Mouse (Mus musculus): ENCODE results near the gene Zfp358.

The Zfp358 gene

DNA sequence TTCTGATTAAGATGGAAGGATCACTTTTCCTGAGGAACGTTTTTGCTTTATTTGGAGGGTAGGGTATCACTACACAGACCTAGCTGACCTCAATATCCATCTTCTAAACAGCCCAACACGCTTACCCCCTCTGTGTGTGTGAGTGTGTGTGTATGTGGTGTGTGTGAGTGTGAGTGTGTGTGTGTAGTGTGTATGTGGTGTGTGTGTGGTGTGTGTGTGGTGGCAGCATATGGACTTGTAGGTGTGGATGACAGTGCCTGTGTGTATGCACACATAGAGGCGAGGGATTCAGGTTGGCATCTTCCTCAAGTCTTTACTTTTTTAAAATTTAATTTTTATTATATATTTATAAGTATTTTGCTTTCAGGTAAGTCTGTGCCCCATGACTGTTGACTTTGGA is 5.6 kb downstream of the Zfp358 start:
- in situ Hi-C loops (cut with MboI, MseI): no loop called here

DNA sequence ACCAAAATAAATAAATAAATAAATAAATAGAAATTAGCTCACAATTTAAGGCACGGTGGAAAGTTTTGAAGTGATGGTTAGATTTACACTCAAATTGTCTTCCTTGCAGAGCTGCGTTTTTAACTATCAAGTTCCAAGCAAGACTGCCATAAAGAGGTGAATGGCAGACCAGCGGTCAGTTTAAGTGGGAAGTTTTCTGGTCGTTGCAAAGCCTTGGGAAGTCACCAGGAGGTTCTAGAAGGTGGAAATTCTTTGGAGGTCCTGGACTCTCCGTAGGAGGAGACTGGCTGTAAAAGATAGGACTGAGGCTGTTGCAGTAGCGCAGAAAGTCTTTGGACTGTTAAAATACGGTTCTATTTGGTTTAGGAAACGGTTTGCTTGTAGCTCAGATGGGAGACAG is 6.8 kb downstream of the Zfp358 start:
- in situ Hi-C loops (cut with MboI, MseI): no loop called here

DNA sequence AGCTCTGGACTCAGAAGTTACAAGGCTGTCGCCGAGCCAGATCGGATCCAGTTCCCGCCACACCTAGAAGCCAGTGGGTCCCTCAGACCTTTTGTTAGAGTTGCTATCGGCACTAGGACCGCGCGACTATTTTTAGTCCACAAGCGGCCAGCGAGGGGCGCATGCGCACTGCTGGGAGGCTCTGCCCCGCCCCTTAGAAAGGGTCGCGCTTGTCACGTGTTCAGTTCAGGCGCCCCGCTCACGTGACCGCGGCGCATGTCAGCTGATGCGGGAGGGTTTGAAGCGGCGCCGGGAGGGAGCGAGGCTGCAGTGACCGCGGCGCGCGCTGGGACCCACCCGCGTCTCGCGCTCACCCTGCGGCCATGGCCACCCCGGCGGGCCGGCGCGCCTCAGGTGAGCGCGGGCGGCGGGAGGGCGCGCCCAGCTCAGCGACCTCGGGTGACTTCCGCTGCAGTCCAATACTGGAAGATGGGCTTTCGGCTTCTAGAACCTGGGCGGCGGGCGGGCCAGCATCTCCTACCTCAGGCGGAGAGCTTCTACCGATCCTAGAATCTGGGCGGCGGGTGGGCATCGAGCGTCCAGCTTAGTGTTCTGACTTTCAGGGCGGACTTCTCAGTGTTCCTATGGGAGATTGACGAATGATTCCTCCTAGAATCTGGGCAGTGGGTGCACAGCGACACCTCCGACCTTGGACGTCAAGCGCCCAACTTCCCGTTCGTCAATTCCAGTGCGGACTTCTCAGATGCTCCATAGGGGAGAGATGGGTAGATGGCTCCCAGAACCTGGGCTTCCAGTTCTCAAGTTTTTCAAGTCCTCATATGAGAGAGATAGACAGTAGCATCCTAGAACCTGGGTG is 7.5 kb downstream of the Zfp358 start, which contains the start of gene Mcoln1:
Mcoln1 (plus strand) TSS at position 223 of the 856 bp plus-strand sequence.
- in situ Hi-C loops (cut with MboI, MseI): no loop called here

DNA sequence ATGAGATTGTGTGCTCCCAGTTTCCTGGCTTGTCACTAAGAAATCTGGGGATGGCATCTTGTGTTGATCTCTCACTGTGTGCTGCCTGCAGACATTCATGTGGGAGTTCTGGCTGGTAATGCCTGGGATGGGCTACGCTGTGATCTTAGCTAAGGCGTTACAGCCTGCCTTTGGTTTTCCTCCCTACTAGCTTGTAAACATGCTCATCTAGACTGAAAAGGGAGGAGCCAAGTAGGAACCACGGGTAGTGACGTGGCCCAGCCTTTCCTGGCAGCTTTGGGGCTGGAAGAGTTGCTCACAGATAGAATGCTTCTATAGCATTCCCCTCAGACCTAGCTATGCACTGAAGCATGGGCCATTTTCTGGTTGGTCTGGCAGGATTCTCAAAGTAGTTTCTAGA is 9.3 kb downstream of the Zfp358 start:
- in situ Hi-C loops (cut with MboI, MseI): no loop called here

DNA sequence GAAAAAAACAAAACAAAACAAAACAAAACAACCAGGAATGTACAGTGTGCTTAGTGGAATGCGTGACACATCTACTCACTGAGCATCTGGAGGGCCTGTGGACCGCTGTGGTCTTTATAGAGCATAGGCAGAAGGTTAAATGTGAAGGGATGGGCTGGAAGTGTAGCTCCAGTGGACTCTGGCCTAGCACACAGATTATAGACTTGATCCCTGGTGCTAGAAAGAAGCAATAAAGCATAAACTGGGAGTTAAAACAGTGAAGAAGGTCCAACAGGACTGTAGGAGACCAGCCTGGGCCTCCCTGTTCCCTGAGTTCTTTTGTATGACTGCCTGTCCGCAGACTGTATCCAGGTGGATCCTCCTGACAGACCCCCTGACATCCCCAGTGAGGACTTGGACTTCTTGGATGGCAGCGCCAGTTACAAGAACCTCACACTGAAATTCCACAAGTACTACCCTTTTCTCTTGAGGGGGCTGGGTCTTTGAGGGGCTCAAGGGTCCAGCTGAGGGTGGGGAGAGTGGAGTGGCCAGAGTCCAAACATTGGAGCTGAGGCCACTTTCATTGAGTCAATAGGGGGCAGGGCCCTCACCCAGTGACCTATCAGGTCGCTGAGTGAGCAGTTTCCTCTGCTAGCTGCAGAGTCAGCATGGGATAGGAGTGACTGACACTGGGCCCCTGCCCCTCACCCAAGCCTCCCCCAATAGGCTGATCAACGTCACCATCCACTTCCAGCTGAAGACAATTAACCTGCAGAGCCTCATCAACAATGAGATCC is 15.2 kb downstream of the Zfp358 start:
- in situ Hi-C loops (cut with MboI, MseI): no loop called here

DNA sequence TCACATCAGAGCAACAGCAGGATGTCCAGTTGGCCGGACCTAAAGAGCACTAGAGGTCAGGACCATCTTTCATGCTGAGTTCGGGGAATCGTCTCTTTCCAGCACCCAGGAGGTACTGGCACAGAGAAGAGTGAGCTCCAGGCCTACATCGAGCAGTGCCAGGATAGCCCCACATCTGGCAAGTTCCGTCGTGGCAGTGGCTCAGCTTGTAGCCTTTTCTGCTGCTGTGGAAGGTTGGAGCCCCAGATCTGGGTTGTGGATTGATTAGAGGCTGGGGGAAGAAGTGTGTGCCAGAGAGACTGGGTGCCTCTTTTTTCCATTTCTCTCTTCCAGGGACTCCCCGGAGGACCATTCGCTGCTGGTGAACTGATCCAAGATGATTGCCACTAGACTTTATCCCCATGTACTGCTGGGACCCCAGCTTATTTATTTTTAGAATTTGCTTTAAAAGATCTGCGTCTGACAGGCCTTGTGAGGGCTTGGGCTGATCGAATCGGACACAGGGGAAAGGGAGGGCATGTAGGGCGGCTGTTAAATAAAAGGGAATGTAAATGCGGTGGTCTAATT is 21.8 kb downstream of the Zfp358 start:
- in situ Hi-C loops (cut with MboI, MseI): no loop called here

DNA sequence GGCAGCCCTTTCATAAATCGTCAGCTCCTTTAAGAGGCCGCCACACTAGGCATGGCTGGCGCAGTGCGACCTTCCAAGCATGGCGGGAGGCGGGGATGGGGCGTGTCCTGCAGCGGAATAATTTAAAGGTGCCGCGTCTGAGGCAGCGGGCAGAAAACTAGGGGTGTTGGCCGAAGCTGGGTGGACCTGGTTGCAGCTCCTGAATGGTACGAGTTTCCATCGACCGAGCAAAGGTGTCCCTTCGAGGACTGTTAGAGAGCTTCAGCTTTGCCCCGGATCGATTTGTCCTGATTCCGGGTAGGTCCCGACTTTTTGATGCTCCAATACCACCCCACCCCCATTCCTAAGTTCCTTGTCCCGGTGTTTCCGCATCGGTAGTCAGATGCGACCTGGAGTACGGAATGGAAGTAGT is 22.3 kb downstream of the Zfp358 start, which contains the start of gene Pnpla6:
Pnpla6 (plus strand) TSS at position 125 of the 412 bp plus-strand sequence.
- in situ Hi-C loops (cut with MboI, MseI): no loop called here

DNA sequence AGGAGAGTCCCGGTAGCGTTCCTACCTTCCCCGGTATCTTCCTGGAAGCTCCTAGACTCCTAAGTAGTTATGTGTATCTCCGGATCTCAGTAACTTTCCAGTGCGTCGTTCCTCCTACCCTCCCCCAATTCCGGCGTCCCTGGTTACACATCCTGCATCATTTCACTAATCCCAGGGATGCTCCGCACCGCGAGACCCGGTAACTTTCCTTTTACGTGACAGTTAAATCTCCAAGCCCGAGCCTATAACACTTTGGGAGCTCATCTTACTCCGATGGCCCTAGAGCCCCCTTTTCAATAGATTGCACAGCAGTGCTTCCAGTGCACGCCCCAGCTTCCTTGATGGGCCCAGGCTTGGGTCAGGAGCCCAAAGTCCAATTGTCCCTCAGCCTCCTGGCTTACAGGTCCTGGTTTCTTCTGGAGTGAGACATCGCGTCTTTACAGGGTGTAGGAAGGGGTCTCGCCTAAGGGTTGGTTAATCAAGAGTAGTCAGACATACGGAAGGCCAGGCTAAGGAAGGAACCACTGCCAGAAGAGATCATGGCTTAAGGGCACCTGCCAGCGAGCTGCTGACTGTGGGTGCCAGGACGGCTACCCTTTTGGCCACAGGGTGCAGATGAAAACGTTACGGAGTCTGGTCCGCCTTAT is 23.0 kb downstream of the Zfp358 start:
- in situ Hi-C loops (cut with MboI, MseI): no loop called here

DNA sequence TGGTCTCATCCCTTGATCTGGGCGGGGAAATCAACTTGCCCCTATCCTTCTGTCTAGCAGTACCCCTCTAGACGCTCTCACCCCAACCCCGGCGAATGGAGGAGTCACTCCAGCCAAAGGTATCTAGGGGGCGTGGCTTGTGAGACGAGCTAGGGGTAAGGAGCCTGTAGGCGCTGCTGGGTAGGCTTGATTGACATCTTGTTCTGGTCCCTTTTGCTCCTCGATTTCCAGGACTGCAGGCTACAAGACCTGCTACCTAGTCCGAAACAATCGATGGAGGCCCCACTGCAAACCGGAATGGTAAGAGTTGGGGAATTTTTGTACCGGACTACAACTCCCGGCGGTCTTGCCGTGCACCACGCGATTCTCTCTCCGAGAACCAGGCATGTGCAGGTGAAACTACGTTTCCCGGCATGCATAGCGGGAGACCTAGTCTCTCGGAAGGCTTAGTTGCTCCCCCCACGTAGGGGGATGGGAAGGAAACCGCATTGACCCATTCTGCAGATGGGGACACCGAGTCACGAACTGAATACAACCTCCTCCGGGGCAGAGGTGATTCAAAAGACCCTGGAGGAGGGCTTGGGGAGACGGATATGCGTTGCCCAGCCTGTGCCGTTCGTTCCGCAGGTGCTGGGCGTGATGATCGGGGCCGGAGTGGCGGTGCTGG is 23.6 kb downstream of the Zfp358 start:
- in situ Hi-C loops (cut with MboI, MseI): no loop called here

DNA sequence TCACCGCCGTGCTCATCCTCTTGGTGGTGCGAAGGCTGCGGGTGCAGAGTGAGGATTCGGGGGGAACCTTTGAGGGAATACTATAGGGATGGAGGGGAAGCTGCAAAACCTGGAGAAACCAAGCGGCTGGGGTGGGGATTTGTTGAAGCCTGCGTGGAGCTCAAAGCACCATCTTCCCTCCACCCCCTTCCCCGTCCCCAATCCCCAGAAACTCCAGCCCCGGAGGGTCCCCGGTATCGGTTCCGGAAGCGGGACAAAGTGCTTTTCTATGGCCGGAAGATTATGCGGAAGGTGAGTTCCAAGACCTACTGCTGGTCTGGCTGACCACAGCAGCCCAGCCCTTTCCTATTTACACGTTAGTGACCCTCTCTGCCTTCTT is 24.2 kb downstream of the Zfp358 start:
- in situ Hi-C loops (cut with MboI, MseI): no loop called here

DNA sequence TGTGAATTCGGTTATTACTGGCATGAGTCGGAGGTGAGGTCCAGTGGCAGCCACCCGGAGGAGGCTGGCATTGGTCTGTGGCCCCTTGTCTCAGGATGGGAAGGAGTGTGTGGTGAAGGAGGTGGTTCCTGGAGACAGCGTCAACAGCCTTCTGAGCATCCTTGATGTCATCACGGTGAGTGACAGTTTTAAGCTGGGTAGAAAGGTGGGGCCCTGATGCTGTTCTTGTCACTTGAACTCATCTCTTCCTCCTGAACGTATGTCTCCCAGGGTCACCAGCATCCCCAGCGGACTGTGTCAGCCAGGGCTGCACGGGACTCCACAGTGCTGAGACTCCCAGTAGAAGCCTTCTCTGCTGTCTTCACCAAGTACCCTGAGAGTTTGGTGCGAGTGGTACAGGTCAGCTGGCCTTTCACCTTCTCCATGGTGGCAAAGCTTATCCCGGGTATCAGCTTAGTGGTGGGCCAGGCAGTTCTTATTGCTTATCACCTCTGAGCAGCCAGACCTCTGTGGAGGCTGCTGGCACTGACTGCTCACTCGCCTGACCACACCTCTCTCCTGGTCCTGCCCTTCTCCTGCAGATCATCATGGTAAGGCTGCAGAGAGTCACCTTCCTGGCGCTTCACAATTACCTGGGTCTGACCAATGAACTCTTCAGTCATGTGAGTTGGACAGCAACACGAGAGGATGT is 29.2 kb downstream of the Zfp358 start:
- in situ Hi-C loops (cut with MboI, MseI): no loop called here

DNA sequence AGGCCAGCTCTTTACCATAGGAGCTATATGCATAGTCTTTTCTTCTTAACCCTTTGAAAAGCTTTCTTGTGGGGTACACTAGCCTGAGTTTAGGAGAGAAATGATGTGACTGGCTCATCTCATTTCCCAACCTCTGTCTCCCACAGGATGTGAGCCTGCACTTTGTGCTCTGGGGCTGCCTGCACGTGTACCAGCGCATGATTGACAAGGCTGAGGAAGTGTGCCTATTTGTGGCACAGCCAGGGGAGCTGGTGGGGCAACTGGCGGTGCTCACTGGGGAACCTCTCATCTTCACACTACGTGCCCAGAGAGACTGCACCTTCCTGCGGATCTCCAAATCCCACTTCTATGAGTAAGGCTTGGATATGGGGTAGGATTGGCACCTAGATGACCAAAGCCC is 37.9 kb downstream of the Zfp358 start:
- in situ Hi-C loops (cut with MboI, MseI): no loop called here

DNA sequence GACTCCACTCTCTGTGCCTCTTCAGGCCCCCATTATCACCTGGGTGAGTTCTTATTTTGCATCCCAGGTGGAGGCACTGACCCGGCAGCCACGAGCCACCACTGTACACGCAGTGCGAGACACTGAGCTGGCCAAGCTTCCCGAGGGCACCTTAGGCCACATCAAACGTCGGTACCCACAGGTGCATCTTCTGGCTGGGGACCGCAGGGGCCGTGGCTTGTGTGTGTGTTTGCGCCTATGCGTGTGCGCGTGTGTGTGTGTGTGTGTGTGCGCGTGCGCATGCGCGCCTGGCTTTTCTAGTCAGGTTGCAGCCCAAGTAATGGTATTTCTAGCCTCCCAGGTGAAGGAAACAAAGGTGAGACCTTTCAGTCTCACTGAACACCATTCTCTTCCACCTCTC is 39.0 kb downstream of the Zfp358 start:
- in situ Hi-C loops (cut with MboI, MseI): no loop called here

DNA sequence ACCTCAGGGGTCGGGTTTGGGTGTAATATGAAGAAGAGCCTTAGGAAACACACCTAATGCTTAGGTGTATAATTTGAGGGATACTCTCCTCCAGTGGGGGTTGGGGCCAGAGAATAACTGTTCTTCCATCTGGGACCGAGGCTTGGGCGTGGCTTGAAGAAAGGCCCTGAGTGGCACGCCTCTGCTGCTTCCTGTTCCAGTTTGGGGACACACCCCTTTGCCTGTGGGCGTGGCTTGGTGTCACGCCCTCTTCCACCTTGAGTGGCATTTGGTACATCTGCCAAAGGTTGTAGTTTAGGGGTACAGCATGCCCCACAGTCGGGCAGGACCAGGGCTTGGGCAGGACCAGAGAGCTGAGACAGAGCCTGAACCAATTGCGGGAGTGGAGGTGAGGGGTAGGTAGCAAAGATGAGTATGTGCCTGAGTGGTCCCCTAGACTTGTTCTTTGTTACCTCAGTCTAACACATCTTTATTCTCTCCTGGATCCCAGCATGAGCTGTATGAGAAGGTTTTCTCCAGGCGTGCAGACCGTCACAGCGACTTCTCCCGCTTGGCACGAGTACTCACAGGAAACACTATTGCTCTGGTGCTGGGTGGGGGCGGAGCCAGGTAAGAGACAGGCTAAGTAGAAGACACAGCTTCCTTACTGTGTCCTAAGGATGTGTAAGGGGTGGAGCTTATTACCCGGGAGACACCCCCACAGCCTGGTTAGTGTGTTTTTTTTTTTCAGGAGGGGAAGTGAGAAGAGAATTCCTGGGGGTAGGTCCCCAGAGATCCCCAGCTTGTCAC is 43.3 kb downstream of the Zfp358 start:
- in situ Hi-C loops (cut with MboI, MseI): no loop called here

DNA sequence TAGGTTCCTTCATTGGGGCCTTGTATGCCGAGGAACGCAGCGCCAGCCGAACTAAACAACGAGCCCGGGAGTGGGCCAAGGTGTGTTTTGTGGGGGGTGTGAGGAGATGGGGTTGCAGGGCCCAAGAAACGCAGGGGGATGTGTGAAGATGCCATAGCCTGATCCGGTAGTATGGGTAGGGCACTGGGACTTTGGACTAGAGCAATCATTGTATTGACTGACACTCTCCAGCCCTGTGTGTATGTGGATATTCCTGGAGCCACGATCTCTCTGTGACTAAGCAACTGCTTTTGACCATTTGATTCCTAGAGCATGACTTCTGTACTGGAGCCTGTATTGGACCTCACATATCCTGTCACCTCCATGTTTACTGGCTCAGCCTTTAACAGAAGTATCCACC is 44.0 kb downstream of the Zfp358 start:
- in situ Hi-C loops (cut with MboI, MseI): no loop called here

DNA sequence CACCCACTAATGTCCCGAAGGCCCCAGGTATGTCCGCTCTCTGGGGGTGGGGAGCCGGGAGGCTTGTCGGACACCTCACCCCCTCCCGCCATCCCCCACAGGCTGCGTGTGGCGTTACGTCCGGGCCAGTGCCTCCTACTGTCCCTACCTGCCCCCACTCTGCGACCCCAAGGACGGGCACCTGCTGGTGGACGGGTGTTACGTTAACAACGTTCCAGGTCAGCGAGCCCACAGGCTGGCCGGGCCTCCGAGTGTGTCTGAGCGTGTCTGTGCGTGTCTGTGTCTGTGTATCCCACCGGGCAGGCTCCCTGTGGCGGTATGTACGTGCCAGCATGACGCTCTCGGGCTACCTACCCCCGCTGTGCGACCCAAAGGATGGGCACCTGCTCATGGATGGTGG is 44.7 kb downstream of the Zfp358 start:
- in situ Hi-C loops (cut with MboI, MseI): no loop called here

DNA sequence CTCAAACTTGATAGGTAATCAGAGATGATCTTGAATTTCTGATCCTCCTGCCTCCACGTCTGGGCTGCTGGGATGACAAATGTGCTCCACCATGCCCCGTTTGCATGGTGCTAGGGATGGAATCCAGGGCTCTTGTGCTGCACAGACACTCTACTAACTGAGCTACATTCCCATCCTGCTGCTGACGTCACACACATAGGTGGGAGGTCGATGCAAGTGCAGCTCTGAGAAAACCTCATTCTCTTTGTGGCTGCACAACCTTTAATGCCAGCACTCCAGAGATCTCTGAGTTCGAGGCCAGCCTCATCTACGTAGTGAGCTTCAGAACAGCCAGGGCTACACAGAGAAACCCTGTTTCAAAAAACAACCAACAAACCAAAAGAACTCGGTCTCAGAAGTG is 46.2 kb downstream of the Zfp358 start:
- in situ Hi-C loops (cut with MboI, MseI): no loop called here

DNA sequence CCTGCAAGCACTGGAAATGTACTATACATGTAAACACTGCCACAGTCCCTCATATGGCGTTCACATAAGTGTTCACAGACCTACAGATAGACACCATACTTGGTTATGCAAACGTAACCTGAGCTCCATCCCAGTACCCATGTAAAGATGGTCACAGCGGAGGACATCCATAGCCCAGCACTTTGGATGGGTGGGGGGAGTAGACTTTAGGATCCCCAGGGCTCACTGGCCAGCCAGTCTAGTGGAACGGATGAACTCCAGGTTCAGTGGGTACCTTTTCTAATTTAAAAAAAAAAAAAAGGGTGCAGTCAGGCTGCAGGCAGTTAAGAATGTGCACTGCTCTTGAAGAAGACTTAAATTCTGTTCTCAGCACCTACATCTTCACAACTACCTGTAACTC is 47.1 kb downstream of the Zfp358 start:
- in situ Hi-C loops (cut with MboI, MseI): no loop called here

DNA sequence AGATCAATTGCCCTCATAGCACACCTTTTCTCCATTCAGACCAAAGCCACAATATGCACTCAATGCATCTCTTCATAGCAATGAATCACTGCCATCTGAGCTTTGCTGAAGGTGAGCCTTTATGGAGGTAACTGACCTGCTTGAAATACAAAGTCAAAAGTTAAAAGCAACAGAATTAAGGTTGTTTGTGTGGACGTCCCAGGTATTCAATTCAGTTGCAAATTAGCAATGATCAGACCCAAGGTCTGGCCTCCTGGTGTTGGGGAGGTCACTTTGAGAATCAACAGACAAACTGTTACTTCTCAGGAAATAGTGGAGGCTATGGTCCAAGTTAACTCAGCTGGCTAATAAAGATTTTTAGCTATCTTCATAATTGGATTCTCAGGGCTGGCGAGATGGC is 53.6 kb downstream of the Zfp358 start:
- in situ Hi-C loops (cut with MboI, MseI): no loop called here
